Mouse (Mus musculus) heart, postnatal 0 days (tissue): ENCODE data around the gene Lcn9.

ENCODE experiments used
- CTCF ChIP-seq: IDR thresholded peaks from 2 replicates; pipeline ENCODE4 v1.5.1; 2016; ENCODE audit warnings: antibody characterized with exemption, control low read depth, low read depth
- EP300 ChIP-seq: IDR thresholded peaks from 2 replicates; pipeline ENCODE4 v1.6.1; 2016; ENCODE audit warnings: antibody characterized with exemption, low read depth

GRCm38 (mm10) chr2:25842758-25843157 lies 19.8 kb downstream of the Lcn9 start:
- TF ChIP-seq CTCF: no peak
- TF ChIP-seq EP300: no peak
